Mouse (Mus musculus) layer of hippocampus, postnatal 14 days (tissue): ENCODE data around the gene Arrb2. TPM values are rescaled to one million over a fixed set of nuclear protein-coding genes. Genes with fewer than 3 reads are reported as not detected.
"Not testable (repeated sequence)": the region's sequence is repeated elsewhere in the genome, so short reads cannot be mapped to it uniquely, and the experiment has no call there.

Source experiments
- DNase-seq, 2 experiments: peaks; one replicate each; pipeline ENCODE4 v3.0.0; 2021 to 2022; ENCODE audit warnings: low spot score in 2 of 2, mixed read lengths in 1 of 2
- total RNA-seq, 2 experiments: library from RNA; stranded (reverse); gene quantifications; 2 replicates each; pipeline ENCODE4 v1.2.3; 2021

The Arrb2 gene
- total RNA-seq, 2 experiments from 2014 or later, result 94.0 to 95.9 TPM

DNA sequence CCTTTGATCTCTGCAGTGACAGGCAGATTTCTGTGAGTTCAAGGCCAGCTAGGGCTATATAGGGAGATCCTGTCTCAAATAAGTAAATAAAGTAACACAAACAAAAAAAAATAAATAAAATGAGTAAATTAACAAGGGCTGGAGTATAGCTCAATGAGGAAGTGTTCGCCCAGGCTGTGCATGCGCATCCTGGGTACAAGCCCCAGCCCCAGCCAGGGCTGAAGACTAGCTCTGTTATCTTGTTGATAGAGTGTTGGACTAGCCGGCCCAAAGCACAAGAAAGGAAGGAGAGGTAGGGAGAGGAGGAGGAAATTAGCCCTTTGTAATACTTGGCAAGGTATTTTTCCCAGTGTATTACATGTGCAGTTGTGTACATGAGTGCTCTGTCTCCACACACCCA lies 11.5 kb downstream of the Arrb2 start:
- no peak for DNase-seq

DNA sequence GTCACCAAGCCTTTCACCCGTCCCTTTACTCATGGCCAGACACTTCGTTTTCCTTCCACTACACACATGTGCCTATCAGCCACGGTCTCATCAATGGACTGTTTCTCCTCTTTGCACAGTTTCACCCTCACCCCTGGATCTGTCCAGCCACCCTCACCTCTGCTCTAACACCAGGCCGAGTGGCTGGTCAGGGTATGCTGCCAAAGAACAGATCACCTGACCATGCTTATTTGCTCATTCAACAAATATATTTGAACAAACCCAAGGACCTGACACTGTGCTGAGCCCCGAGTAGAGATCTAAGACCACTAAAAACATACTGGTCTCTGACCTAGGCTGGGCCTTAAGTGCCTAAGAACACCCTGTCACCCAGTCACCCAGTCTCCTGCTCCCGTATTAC lies 12.2 kb downstream of the Arrb2 start:
- DNase-seq, result no peak

GRCm38 (mm10) chr11:70446756-70447155 lies 14.3 kb downstream of the Arrb2 start:
- no peak for DNase-seq

DNA sequence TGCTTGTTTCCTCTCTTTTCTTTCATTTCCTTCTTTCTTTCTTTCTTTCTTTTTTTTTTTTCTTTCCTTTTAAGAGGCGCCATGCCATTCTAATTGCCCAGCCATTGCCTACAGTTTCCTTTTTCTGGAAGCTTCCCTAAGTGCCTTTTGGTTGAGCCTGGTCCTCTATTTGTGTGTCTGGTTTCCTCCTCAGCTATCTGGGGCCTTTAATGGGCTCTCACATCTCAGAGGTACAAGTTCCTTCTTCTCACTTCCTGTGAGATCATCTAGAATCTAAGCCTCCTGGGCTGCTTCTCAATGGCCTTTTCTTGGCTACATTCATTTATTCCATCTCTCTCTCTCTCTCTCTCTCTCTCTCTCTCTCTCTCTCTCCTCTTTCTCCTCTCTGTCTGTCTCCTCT lies 14.9 kb downstream of the Arrb2 start:
- DNase-seq, result no peak

GRCm38 (mm10) chr11:70450926-70451325 lies 18.5 kb downstream of the Arrb2 start:
- DNase-seq, result no peak

DNA sequence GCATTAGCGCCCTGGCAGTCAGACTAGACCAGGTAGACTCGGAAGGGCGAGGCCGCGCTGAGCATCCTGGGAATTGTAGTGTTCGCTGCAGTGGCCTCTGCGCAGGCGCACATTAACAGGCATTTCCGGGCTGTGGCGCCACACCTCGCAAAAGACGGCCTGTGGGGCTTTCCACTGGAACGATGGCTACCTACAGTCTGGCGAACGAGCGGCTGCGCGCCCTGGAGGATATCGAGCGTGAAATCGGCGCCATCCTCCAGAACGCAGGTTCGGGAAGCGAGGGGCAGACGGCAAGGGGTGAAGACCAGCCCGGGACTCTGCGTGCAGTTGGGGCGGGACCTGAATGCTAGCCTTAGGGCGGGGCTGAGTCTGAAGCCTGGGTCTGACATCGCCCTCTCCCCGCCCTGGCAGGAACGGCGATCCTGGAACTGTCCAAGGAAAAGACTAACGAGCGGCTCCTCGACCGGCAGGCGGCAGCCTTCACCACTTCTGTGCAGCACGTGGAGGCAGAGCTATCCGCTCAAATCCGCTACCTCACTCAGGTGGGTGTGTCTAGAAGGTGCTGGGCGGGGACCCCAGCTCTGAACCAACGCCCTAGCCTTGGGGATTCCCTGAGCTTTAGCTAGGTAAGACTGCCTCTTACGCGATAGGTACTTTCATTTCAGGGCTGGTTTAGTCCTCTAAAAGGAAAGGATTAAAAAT lies 19.5 kb downstream of the Arrb2 start, which contains the start of gene Med11:
TSS of gene Med11 (plus strand) at position 123 of the 702 bp plus-strand sequence.
- peak; percentile 95 to 96 for DNase-seq

DNA sequence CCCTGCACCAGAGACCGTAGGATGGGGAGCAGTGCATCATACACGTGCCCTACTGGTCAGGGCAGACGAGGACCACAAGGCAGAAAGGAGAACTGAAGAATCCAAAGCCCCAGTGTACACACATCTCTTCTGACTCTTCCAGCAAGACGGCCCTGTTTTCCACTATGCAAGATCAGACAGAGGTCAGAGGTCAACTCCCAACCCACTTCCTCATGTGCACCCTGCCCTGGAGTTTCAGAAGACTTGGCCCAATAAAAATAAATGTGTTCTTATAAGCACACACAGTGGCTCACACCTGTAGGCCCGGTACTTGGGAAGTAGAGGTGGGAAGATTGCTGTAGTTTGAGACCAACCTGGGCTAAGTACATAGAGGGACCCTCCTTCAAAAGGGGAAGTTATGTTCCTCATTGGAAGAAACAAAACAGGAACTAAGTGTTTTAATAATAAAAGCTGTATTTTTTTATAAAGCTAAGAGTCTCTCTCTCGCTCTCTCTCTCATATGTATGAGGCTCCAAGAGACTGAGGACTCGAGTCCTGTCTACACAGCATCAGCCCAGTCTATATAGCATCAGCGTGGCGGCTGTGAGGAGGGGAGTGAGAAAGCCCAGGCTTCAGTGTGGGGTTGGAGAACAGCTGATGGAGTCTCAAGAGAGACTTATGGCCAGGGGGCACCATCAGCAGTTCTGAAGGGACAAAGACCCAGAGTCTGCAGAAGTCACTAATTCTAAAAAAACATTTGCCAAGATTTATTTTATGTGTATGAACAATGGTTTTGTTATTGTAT lies 21.0 kb downstream of the Arrb2 start:
- no peak for DNase-seq

DNA sequence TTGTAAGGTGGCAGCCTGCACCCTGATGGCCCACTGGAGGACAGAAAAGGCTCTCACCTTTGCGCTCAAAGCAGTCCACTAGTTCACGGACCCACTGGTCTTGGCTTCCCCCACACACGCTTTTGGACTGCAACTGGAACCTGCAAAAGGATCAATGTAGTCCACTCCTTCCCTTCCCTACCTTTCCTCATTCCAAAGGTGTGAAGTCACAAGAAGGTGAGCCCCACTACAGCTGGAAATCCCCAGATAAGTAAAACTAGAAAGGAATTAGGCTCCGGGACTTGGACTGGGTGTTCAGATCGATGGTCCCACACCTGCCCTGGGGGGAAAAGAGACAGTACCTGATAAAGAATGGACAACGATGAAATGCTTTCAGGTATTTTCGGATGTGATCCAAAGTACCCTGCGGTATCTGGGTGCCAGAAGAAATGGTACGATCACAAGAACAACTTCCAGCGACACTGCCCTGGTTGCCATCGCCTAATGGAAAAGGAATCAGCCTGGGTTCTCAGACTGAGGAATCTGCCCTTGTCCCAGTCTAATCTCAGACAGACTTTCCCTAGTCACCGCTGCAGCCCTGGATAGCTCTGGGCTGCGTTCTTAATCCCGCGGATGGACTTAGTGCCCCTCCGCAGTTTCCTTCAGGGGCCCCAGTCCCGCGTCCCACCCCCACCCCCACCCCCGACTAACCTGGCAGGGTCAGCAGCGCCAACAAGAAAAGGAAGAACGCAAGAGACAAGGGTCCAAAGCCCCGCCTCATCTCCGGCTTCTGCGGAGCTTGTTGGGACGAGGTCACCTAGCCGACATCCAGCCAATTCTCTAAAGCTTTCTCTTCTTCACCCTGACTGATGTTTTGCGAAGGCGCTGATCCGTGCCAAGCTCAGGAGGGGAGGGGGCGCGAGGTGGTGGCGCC lies 26.5 kb downstream of the Arrb2 start, which contains the start of gene Zmynd15:
TSS of gene Zmynd15 (plus strand) at position 746 of the 913 bp plus-strand sequence.
- DNase-seq, result no peak

- no peak for DNase-seq
These were observed 27.2 kb downstream of the Arrb2 start, which contains the start of gene Cxcl16 for GRCm38 (mm10) chr11:70459601-70460101. Cxcl16 (minus strand) TSS chr11:70459984.

- no peak for DNase-seq
These were observed 31.5 kb downstream of the Arrb2 start for GRCm38 (mm10) chr11:70463970-70464369.

GRCm38 (mm10) chr11:70465211-70465610 lies 32.8 kb downstream of the Arrb2 start:
- DNase-seq, result no peak

DNA sequence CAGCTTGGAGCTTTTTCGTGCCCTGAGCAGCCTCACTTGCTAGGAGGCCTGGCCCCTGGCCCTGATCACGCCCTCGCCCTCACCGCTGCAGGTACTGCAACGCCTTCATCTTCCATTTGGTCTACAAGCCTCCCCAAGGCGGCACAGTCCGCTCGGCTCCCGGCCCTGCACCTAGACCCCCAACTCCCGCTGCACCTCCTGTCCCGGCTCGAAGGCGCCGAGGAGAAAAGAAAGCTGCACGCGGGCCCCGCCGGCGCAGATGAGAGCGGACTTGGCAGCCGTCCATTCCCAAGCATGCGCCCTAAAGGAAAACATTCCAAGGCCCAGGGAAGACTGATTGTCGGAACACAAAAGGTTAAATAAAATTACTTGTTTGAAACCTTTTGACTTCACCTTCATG lies 33.4 kb downstream of the Arrb2 start:
- DNase-seq, result no peak

GRCm38 (mm10) chr11:70467902-70468619 lies 35.6 kb downstream of the Arrb2 start:
- no peak for DNase-seq

- DNase-seq, result no peak
These were observed 37.3 kb downstream of the Arrb2 start for GRCm38 (mm10) chr11:70469764-70470163.

DNA sequence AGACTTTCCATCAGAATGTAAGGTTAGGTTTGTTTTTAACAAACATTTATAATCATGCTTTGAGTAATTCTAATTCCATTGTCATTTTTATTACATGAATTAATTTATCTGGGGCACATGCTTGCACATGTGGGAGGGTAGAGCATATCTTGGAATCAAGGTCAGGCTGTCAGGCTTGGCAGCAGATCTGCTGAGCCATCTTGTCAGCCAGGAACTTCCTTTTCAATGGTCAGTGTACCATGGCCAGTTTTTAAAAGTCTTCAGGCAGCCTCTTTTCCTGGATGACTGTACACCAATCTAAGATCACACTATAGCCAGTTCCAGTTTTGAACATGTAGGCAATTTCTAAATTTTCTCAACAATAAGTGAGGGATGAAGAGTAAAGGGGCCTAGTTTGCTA lies 40.3 kb downstream of the Arrb2 start:
- DNase-seq, result no peak

DNA sequence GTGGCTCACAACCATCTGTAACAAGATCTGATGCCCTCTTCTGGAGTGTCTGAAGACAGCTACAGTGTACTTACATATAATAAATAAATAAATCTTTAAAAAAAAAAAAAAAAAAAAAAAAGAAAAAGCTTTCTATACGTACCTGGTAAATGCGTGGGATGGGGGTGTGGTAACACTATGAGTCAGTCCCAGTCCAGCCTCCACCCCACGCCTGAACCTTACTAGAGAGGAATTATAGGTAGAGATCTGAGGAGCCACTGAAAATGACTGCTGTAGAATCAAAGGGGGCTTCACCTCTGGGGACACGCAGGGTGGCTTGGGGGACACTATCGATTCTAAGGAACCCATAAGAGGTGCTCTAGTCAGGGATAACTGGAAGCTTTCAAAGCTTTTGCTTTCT lies 40.9 kb downstream of the Arrb2 start:
- DNase-seq, result not testable (repeated sequence)

GRCm38 (mm10) chr11:70474872-70475534 lies 42.6 kb downstream of the Arrb2 start:
- no peak for DNase-seq

DNA sequence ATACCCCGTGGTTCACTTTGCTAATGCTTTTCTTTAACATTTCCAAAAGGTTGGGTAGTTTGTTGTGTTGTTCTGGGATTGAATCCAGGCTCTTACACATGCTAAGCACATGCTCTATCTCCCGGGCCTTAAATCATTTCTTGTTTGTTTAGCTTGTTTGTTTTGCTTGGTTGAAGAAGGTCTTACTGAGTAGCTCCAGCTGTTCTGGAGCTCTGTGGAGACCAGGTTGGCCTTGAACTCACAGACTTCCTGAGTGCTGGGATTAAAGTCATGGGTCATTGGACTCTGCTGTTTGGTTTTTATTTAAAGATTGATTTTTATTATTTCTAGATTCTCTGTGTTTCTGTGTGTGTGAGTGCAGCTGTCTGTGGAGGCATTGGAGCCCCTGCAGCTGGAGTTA lies 53.1 kb downstream of the Arrb2 start:
- no peak for DNase-seq

GRCm38 (mm10) chr11:70487816-70488215 lies 55.4 kb downstream of the Arrb2 start:
- no peak for DNase-seq

DNA sequence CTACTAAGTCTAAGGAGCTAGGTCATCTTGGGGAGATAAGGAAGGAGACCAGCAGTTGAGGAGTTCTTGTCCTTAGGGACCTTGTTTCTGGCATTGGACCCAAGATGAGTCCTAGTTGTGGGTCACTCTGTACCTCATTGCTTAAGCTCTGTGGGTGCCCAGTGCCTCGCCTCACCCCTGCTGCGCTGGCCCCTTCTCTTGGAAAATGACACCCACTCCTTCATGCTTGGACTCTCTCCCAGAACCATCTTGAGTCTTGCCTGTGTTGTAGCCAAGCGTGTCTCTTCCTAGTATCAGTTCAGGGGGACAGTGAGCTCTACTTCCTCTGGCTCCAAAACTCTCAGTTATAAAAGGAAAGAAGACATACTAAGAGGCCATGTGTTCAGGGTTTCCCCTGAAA lies 56.7 kb downstream of the Arrb2 start:
- no peak for DNase-seq
